Mouse (Mus musculus): ENCODE data around the gene Msmo1. TPM values are rescaled to one million over a fixed set of nuclear protein-coding genes. Genes with fewer than 3 reads are reported as not detected.

The Msmo1 gene
- polyA plus RNA-seq (2015; fragmentation: Illumina TruSeq; extraction: RNeasy Lipid Tissue Mini Kit (QIAGEN cat#74804); ENCODE audit: insufficient read depth, low replicate concordance) = 41.0 TPM

DNA sequence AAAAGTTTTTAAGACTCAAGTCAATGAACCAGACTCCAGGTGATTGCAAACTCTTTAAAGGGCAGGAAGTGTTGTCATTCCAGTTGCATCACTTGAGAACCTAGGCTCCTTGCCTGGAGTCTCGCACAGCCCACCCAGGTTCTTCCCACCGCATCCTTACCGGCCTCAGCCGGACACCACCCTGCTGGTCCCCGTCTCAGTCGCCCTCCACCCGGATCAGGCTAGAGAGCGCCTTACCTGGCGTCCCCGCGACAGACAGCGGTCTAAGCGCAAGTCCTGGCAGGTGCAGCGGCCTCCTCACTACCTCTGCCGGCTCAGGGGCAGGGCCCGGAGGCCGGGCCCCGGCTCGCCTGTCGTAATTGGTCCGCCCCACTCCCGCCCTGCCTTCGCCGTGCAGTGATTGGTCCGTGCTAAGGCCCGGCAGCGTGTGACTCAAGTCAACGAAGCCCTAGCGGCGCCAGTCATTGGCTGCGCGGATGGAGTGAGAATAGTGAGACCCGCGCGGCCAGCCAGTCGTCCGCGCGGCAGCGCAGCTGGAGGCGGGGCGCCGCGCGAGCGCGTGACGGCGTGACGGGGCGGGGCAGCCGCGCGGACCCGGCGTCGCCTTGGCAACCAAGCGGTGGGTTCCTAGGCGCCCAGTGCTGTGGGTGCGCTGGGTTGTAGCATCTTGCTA is at the start of gene Msmo1:
TSS of gene Msmo1 (minus strand) at position 522 of the 673 bp plus-strand sequence.

DNA sequence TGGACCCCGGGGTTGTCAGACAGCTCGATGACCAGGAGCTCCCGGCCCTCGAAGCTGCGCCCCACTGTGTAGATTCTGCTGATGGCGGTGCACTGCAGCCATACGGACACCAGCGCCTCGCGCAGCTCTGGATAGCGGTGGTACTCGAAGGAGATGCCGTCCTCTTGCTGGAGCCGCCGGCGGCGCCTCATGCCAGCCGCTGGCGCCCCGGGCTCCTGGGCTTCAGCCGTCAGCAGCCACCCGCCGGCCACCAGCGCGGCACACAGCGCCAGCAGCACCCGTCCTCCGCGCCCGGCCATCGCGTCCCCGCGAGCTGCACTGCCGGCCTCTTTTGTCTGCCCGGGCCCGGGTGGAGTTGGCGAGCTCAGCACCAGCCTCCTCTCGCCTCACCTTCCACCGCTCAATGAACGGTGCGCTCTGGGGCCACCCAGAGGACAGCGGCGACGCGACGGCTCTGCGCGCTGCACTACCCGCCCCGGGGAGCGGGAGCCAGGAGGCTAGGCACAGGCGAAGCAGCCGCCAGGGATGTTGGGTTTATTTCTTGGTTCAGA is 40.9 kb downstream of the Msmo1 start, which contains the start of gene Cpe:
TSS of gene Cpe (minus strand) at position 404 of the 551 bp plus-strand sequence.

Other genes starting within 250 kb of the Msmo1 start
- gene Cpe, start 40.7 kb downstream of the Msmo1 start, polyA plus RNA-seq (2015; fragmentation: Illumina TruSeq; extraction: RNeasy Lipid Tissue Mini Kit (QIAGEN cat#74804); ENCODE audit: insufficient read depth, low replicate concordance) = 13.7 TPM
- 17.9 TPM for gene Klhl2, start 116.2 kb upstream of the Msmo1 start, polyA plus RNA-seq (2015; fragmentation: Illumina TruSeq; extraction: RNeasy Lipid Tissue Mini Kit (QIAGEN cat#74804); ENCODE audit: insufficient read depth, low replicate concordance)
- gene Tmem192, start 213.4 kb upstream of the Msmo1 start, polyA plus RNA-seq (2015; fragmentation: Illumina TruSeq; extraction: RNeasy Lipid Tissue Mini Kit (QIAGEN cat#74804); ENCODE audit: insufficient read depth, low replicate concordance) = 27.2 TPM